Mouse (Mus musculus): ENCODE measurements at regions not wholly inside any gene's neighbourhood (a gene's known extent, or its start where the extent isn't known, plus 50 kb on each side); places are given as distances from the start of the nearest gene placed in this dataset.
"Not testable (repeated sequence)": the region's sequence is repeated elsewhere in the genome, so short reads cannot be mapped to it uniquely, and the experiment has no call there.

- Histone ChIP-seq H3K4me3 (ENCODE audit: low read depth, low read length) (no peak overlapping the region), H3K27ac (ENCODE audit: low read length) (no peak overlapping the region), H3K27me3 (replicated peaks; ENCODE audit: insufficient read depth, low read length) (no peaks in the 10 kb centered on the region), H3K4me2 (replicated peaks; ENCODE audit: low read depth, low read length) (peak overlapping the region; percentile 32), H3K36me3 (ENCODE audit: insufficient read depth, low read length) (no peaks in the 10 kb centered on the region), H3K9ac (replicated peaks; ENCODE audit: low read depth) (no peak overlapping the region), H3K4me1 (ENCODE audit: insufficient read depth, low read depth, low read length) (no peaks in the 10 kb centered on the region), H3K9me3 (ENCODE audit: low read length) (no peaks in the 10 kb centered on the region)
- ATAC-seq = no peak
- TF ChIP-seq CTCF (IDR thresholded peaks at IDR 0.05) = no peak
- TF ChIP-seq EP300 (IDR thresholded peaks at IDR 0.05) = no peak
- no peak for DNase-seq (ENCODE audit: low spot score)
- 32% methylated on average over 7 of the region's 7 CpGs for WGBS
Observed at GRCm38 (mm10) chr14:61757823-61758175, 150.5 kb downstream of the Kcnrg start.

- Histone ChIP-seq H3K27me3 (replicated peaks; ENCODE audit: insufficient read depth, low read length) (no peaks in the 10 kb centered on the region), H3K9ac (replicated peaks; ENCODE audit: low read depth) (no peak overlapping the region), H3K4me2 (replicated peaks; ENCODE audit: low read depth, low read length) (no peak overlapping the region), H3K36me3 (ENCODE audit: insufficient read depth, low read length) (no peaks in the 10 kb centered on the region), H3K27ac (ENCODE audit: low read length) (no peak overlapping the region), H3K4me3 (ENCODE audit: low read depth, low read length) (no peak overlapping the region), H3K4me1 (ENCODE audit: insufficient read depth, low read depth, low read length) (no peaks in the 10 kb centered on the region), H3K9me3 (ENCODE audit: low read length) (no peaks in the 10 kb centered on the region)
- no peak for DNase-seq (ENCODE audit: low spot score)
- no peak for ATAC-seq
- no peak for TF ChIP-seq EP300 (IDR thresholded peaks at IDR 0.05)
- no peak for TF ChIP-seq CTCF (IDR thresholded peaks at IDR 0.05)
- 73% methylated on average over 5 of the region's 5 CpGs for WGBS
Observed at GRCm38 (mm10) chr14:61758586-61758985, 151.3 kb downstream of the Kcnrg start.

GRCm38 (mm10) chr14:61760176-61760575 is 152.9 kb downstream of the Kcnrg start:
- not testable (repeated sequence) for H3K4me1 ChIP-seq (ENCODE audit: insufficient read depth, low read depth, low read length); H3K27me3 ChIP-seq (replicated peaks; ENCODE audit: insufficient read depth, low read length); DNase-seq (ENCODE audit: low spot score); H3K27ac ChIP-seq (ENCODE audit: low read length); H3K9ac ChIP-seq (replicated peaks; ENCODE audit: low read depth); H3K4me2 ChIP-seq (replicated peaks; ENCODE audit: low read depth, low read length); H3K36me3 ChIP-seq (ENCODE audit: insufficient read depth, low read length); ATAC-seq; H3K4me3 ChIP-seq (ENCODE audit: low read depth, low read length); H3K9me3 ChIP-seq (ENCODE audit: low read length)
- WGBS = 70% methylated on average over 12 of the region's 12 CpGs

GRCm38 (mm10) chr14:61762076-61762475 is 154.8 kb downstream of the Kcnrg start:
- Histone ChIP-seq H3K27me3 (replicated peaks; ENCODE audit: insufficient read depth, low read length) (no peaks in the 10 kb centered on the region), H3K4me1 (ENCODE audit: insufficient read depth, low read depth, low read length) (no peaks in the 10 kb centered on the region), H3K4me3 (ENCODE audit: low read depth, low read length) (no peak overlapping the region), H3K9me3 (ENCODE audit: low read length) (no peaks in the 10 kb centered on the region), H3K4me2 (replicated peaks; ENCODE audit: low read depth, low read length) (no peak overlapping the region), H3K9ac (replicated peaks; ENCODE audit: low read depth) (no peak overlapping the region), H3K27ac (ENCODE audit: low read length) (no peak overlapping the region), H3K36me3 (ENCODE audit: insufficient read depth, low read length) (no peaks in the 10 kb centered on the region)
- DNase-seq (ENCODE audit: low spot score) = no peak
- 64% methylated on average over 5 of the region's 5 CpGs for WGBS
- no peak for ATAC-seq
- TF ChIP-seq EP300 (IDR thresholded peaks at IDR 0.05) = no peak
- TF ChIP-seq CTCF (IDR thresholded peaks at IDR 0.05) = no peak

GRCm38 (mm10) chr14:61769881-61770280 is 162.6 kb downstream of the Kcnrg start:
- 57% methylated on average over 5 of the region's 5 CpGs for WGBS
- Histone ChIP-seq H3K9ac (replicated peaks; ENCODE audit: low read depth) (no peak overlapping the region), H3K4me1 (ENCODE audit: insufficient read depth, low read depth, low read length) (no peaks in the 10 kb centered on the region), H3K4me2 (replicated peaks; ENCODE audit: low read depth, low read length) (no peak overlapping the region), H3K27me3 (replicated peaks; ENCODE audit: insufficient read depth, low read length) (no peaks in the 10 kb centered on the region), H3K9me3 (ENCODE audit: low read length) (no peaks in the 10 kb centered on the region), H3K4me3 (ENCODE audit: low read depth, low read length) (no peak overlapping the region), H3K36me3 (ENCODE audit: insufficient read depth, low read length) (no peaks in the 10 kb centered on the region), H3K27ac (ENCODE audit: low read length) (no peak overlapping the region)
- DNase-seq (ENCODE audit: low spot score) (no peak), ATAC-seq (no peak)
- no peak for TF ChIP-seq EP300 (IDR thresholded peaks at IDR 0.05)
- TF ChIP-seq CTCF (IDR thresholded peaks at IDR 0.05) = no peak

DNA sequence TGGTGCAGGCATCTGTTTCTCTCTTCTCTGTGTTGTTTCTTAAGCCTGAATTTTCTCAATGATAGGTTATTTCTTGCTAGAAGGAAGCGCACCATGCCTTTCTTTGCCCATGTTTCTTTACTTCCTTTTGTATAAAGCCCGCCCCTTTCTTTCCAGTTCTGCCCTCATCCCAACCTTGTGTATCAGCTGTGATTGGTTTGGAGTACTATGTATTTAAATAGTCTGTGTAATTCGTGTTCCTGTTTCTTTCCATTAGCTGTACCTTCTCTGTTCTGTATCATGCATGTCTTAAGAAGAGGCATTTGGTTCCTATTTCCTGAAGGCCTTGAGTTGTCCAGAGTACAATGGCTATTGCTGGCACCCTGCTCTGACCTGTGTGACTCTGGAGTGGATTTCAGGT is 166.9 kb downstream of the Kcnrg start:
- H3K36me3 ChIP-seq (ENCODE audit: insufficient read depth, low read length) = no peaks in the 10 kb centered on the region
- H3K9ac ChIP-seq (replicated peaks; ENCODE audit: low read depth) = no peak overlapping the region
- peak; percentile 20 for DNase-seq (ENCODE audit: low spot score)
- TF ChIP-seq EP300 (IDR thresholded peaks at IDR 0.05) (no peak), CTCF (IDR thresholded peaks at IDR 0.05) (no peak)
- no peaks in the 10 kb centered on the region for H3K9me3 ChIP-seq (ENCODE audit: low read length)
- H3K4me1 ChIP-seq (ENCODE audit: insufficient read depth, low read depth, low read length) = no peaks in the 10 kb centered on the region
- no peak overlapping the region for H3K4me2 ChIP-seq (replicated peaks; ENCODE audit: low read depth, low read length)
- no peak overlapping the region for H3K27ac ChIP-seq (ENCODE audit: low read length)
- ATAC-seq = no peak
- H3K27me3 ChIP-seq (replicated peaks; ENCODE audit: insufficient read depth, low read length) = no peaks in the 10 kb centered on the region
- 80% methylated on average over 3 of the region's 3 CpGs for WGBS
- no peak overlapping the region for H3K4me3 ChIP-seq (ENCODE audit: low read depth, low read length)

DNA sequence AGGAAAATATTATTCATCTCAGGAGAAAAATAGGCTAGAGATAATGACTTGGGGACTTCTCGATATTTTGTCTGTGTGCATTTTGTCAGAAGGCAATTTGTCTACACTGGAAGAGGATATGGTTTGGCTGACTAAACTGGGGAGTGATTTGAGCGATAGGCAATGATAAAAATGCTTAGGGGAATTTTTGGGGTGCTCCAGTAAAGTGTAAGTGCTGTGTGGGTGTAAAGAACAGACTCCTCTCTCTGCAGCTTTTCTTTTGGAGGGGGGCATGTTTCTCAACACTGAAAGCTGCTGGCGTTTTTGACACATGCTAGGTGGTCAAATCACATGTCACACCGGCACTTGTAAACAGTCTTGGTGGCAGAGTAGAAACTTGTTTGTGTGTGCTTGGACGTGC is 171.4 kb downstream of the Kcnrg start:
- 51% methylated on average over 5 of the region's 5 CpGs for WGBS
- H3K4me3 ChIP-seq (ENCODE audit: low read depth, low read length) = no peak overlapping the region
- H3K27ac ChIP-seq (ENCODE audit: low read length) = no peak overlapping the region
- ATAC-seq = no peak
- H3K9me3 ChIP-seq (ENCODE audit: low read length) = no peaks in the 10 kb centered on the region
- no peak overlapping the region for H3K9ac ChIP-seq (replicated peaks; ENCODE audit: low read depth)
- no peak overlapping the region for H3K4me2 ChIP-seq (replicated peaks; ENCODE audit: low read depth, low read length)
- DNase-seq (ENCODE audit: low spot score) = no peak
- H3K4me1 ChIP-seq (ENCODE audit: insufficient read depth, low read depth, low read length) = no peaks in the 10 kb centered on the region
- no peaks in the 10 kb centered on the region for H3K27me3 ChIP-seq (replicated peaks; ENCODE audit: insufficient read depth, low read length)
- TF ChIP-seq CTCF (IDR thresholded peaks at IDR 0.05) (no peak), EP300 (IDR thresholded peaks at IDR 0.05) (no peak)
- H3K36me3 ChIP-seq (ENCODE audit: insufficient read depth, low read length) = no peaks in the 10 kb centered on the region
